Comparison of ENCODE assay signal across 19 mouse cellular contexts in genomic region chr4:95005251-95005830, GRCm38 (mm10). TPM values are rescaled to one million over a fixed set of nuclear protein-coding genes. Genes with fewer than 3 reads are reported as not detected.
DNase-seq lines count a peak whose midpoint lies in the region; ATAC-seq and TF ChIP-seq lines count a peak whose summit lies in the region.
"Had no signal": no experiment of that assay in that cellular context is flagged by ENCODE, and none has a peak within 500 bp of the region (broad histone marks: within the 10 kb centered on the region; RNA-seq: fewer than 3 reads in every experiment).

No protein-coding gene starts in this region.

- no peaks in the 10 kb centered on the region for H3K36me3 ChIP-seq in forebrain, embryonic 12.5 days (replicated peaks)
- no peaks in the 10 kb centered on the region for H3K36me3 ChIP-seq in forebrain, embryonic 11.5 days (ENCODE audit: control insufficient read depth, insufficient read depth, low read length)
- H3K36me3 ChIP-seq in liver, embryonic 15.5 days (replicated peaks) = no peaks in the 10 kb centered on the region
- no peaks in the 10 kb centered on the region for H3K36me3 ChIP-seq in liver, embryonic 11.5 days (ENCODE audit: control insufficient read depth, insufficient read depth, low read length)
- H3K36me3 ChIP-seq: embryonic facial prominence, embryonic 13.5 days; heart, embryonic 12.5 days; hindbrain, embryonic 10.5 days had no signal

- ATAC-seq in forebrain, embryonic 12.5 days (ENCODE audit: low FRiP score) = 0 out of 2 replicates have a peak, but pooled peaks have one; percentile 39
- ATAC-seq in forebrain, embryonic 11.5 days (replicated peaks; ENCODE audit: low FRiP score) = no peak
- 0 out of 2 replicates have a peak, but pooled peaks have one; percentile 12 for ATAC-seq in liver, embryonic 15.5 days (ENCODE audit: insufficient read depth)
- no peak for ATAC-seq in liver, embryonic 11.5 days (replicated peaks; ENCODE audit: low FRiP score)
- ATAC-seq in Patski = peak; percentile 48
- ATAC-seq: forebrain, embryonic 14.5 days had no signal

- in situ Hi-C loops in Patski (cut with MboI; ENCODE audit: low pct_unique_long_range_greater_than_20kb) = loop anchor here (5.0 to 10.0 kb wide), 5 partner anchors 47 to 1677 kb away; partner anchors contain the start of gene Jun

- H3K4me3 ChIP-seq in forebrain, embryonic 12.5 days (replicated peaks) = no peak overlapping the region
- H3K4me3 ChIP-seq in forebrain, embryonic 11.5 days (ENCODE audit: low read depth, low read length) = no peak overlapping the region
- no peak overlapping the region for H3K4me3 ChIP-seq in liver, embryonic 15.5 days (replicated peaks)
- H3K4me3 ChIP-seq in liver, embryonic 11.5 days (ENCODE audit: low read depth, low read length) = no peak overlapping the region
- H3K4me3 ChIP-seq: embryonic facial prominence, embryonic 13.5 days; gastrocnemius, adult 2 months; heart, embryonic 12.5 days; hindbrain, embryonic 10.5 days had no signal

- no peak for DNase-seq in forebrain, embryonic 11.5 days (ENCODE audit: low spot score)
- no peak for DNase-seq in liver, embryonic 11.5 days (ENCODE audit: low spot score)
- DNase-seq in Patski (ENCODE audit: low read depth, low spot score) = peak; percentile 51
- DNase-seq in retina, postnatal 1 day = peak; percentile 51
- no peak for DNase-seq in gastrocnemius, postnatal 36 days
- DNase-seq: adrenal gland, adult 2 months; adrenal gland, postnatal 25 days; cerebellum, adult 18-20 months; cerebellum, adult 9-11 months; cerebellum, postnatal 36 days; gastrocnemius, adult 2 months had no signal

- H3K4me1 ChIP-seq in forebrain, embryonic 12.5 days = no peaks in the 10 kb centered on the region
- peaks cover 2% of the 10 kb centered on the region; the same call in 1 of the 2 replicates for H3K4me1 ChIP-seq in forebrain, embryonic 11.5 days (replicated peaks; ENCODE audit: control insufficient read depth, insufficient read depth, low read length)
- no peaks in the 10 kb centered on the region for H3K4me1 ChIP-seq in liver, embryonic 15.5 days (replicated peaks)
- H3K4me1 ChIP-seq in liver, embryonic 11.5 days (replicated peaks; ENCODE audit: control insufficient read depth, insufficient read depth, low read length) = no peaks in the 10 kb centered on the region
- H3K4me1 ChIP-seq: embryonic facial prominence, embryonic 13.5 days; heart, embryonic 12.5 days; hindbrain, embryonic 10.5 days had no signal

- intact Hi-C loops in gastrocnemius, postnatal 36 days (cut with DNase I) = loop anchor here (5.0 kb wide), 1 partner anchor 42 kb away; no protein-coding TSS in a partner anchor

- no peak overlapping the region for H3K9ac ChIP-seq in forebrain, embryonic 12.5 days
- H3K9ac ChIP-seq in forebrain, embryonic 11.5 days (ENCODE audit: low read length) = no peak overlapping the region
- H3K9ac ChIP-seq in liver, embryonic 15.5 days = no peak overlapping the region
- H3K9ac ChIP-seq in liver, embryonic 11.5 days (ENCODE audit: low read depth, low read length) = no peak overlapping the region
- H3K9ac ChIP-seq: embryonic facial prominence, embryonic 13.5 days; heart, embryonic 12.5 days; hindbrain, embryonic 14.5 days had no signal

- H3K27ac ChIP-seq in forebrain, embryonic 12.5 days = no peak overlapping the region
- no peak overlapping the region for H3K27ac ChIP-seq in forebrain, embryonic 11.5 days (ENCODE audit: low read depth, low read length)
- no peak overlapping the region for H3K27ac ChIP-seq in liver, embryonic 15.5 days (replicated peaks)
- H3K27ac ChIP-seq in liver, embryonic 11.5 days (ENCODE audit: low read depth, low read length) = no peak overlapping the region
- H3K27ac ChIP-seq: embryonic facial prominence, embryonic 13.5 days; gastrocnemius, adult 2 months; hindbrain, embryonic 10.5 days; hindbrain, embryonic 14.5 days had no signal

- 66% methylated on average over 6 of the region's 6 CpGs for WGBS in forebrain, embryonic 12.5 days
- WGBS in forebrain, embryonic 11.5 days = 70% methylated on average over 6 of the region's 6 CpGs
- 56% methylated on average over 6 of the region's 6 CpGs for WGBS in liver, embryonic 15.5 days (ENCODE audit: insufficient replicate concordance)
- WGBS in liver, embryonic 11.5 days = 69% methylated on average over 6 of the region's 6 CpGs

- POLR2A ChIA-PET in Patski (lab: Charles Lee) = no interaction called here

- no peak for TF ChIP-seq CTCF in Patski (IDR thresholded peaks at IDR 0.05)

- H3K4me2 ChIP-seq in forebrain, embryonic 12.5 days = no peak overlapping the region
- H3K4me2 ChIP-seq in forebrain, embryonic 11.5 days (ENCODE audit: low read depth, low read length, severe bottlenecking) = no peak overlapping the region
- no peak overlapping the region; the same call in 1 of the 2 replicates for H3K4me2 ChIP-seq in liver, embryonic 15.5 days
- no peak overlapping the region for H3K4me2 ChIP-seq in liver, embryonic 11.5 days
- H3K4me2 ChIP-seq: embryonic facial prominence, embryonic 13.5 days; heart, embryonic 12.5 days; hindbrain, embryonic 14.5 days had no signal

- CTCF ChIA-PET in Patski (lab: Charles Lee) = no interaction called here

- no peaks in the 10 kb centered on the region for H3K27me3 ChIP-seq in forebrain, embryonic 12.5 days
- no peaks in the 10 kb centered on the region for H3K27me3 ChIP-seq in forebrain, embryonic 11.5 days (ENCODE audit: control insufficient read depth, insufficient read depth, low read length)
- H3K27me3 ChIP-seq in liver, embryonic 15.5 days = no peaks in the 10 kb centered on the region
- H3K27me3 ChIP-seq in liver, embryonic 11.5 days (replicated peaks; ENCODE audit: control insufficient read depth, insufficient read depth, low read length) = no peaks in the 10 kb centered on the region
- H3K27me3 ChIP-seq in Patski = no peaks in the 10 kb centered on the region
- H3K27me3 ChIP-seq: CH12.LX; heart, embryonic 12.5 days had no signal

- no peaks in the 10 kb centered on the region for H3K9me3 ChIP-seq in forebrain, embryonic 12.5 days
- no peaks in the 10 kb centered on the region for H3K9me3 ChIP-seq in forebrain, embryonic 11.5 days (ENCODE audit: control insufficient read depth, low read length)
- H3K9me3 ChIP-seq in liver, embryonic 15.5 days (replicated peaks) = no peaks in the 10 kb centered on the region
- H3K9me3 ChIP-seq in liver, embryonic 11.5 days (ENCODE audit: control insufficient read depth, low read length) = no peaks in the 10 kb centered on the region
- H3K9me3 ChIP-seq: embryonic facial prominence, embryonic 13.5 days; heart, embryonic 12.5 days; hindbrain, embryonic 10.5 days had no signal

RNA-seq across cellular contexts. Expression of gene Mysm1, which starts 26.4 kb away (rescaled TPM):
- polyA plus RNA-seq in forebrain, embryonic 12.5 days (2016; fragmentation: Nextera tagmentation; extraction: Ambion mirVana) = 33.6 and 34.8 TPM in 2 replicates
- 28.8 and 30.7 TPM in 2 replicates for polyA plus RNA-seq in forebrain, embryonic 11.5 days (2014; fragmentation: Nextera tagmentation; extraction: Ambion mirVana)
- 6.4 and 8.7 TPM in 2 replicates for polyA plus RNA-seq in liver, embryonic 15.5 days (2015; fragmentation: Nextera tagmentation; extraction: Ambion mirVana)
- polyA plus RNA-seq in liver, embryonic 11.5 days (2014; fragmentation: Nextera tagmentation; extraction: Ambion mirVana) = 19.2 and 19.4 TPM in 2 replicates
- 13.3 TPM for polyA plus RNA-seq in Patski (2021)
- total RNA-seq in gastrocnemius, postnatal 36 days (2021) = 1 to 10 TPM; 7.2 to 9.6 TPM

RNA-seq across cellular contexts. Expression of gene Jun, which starts 46.7 kb away (rescaled TPM):
- polyA plus RNA-seq in forebrain, embryonic 12.5 days (2016; fragmentation: Nextera tagmentation; extraction: Ambion mirVana) = 101 and 107 TPM in 2 replicates
- 60.7 and 62.7 TPM in 2 replicates for polyA plus RNA-seq in forebrain, embryonic 11.5 days (2014; fragmentation: Nextera tagmentation; extraction: Ambion mirVana)
- 5.9 and 7.6 TPM in 2 replicates for polyA plus RNA-seq in liver, embryonic 15.5 days (2015; fragmentation: Nextera tagmentation; extraction: Ambion mirVana)
- polyA plus RNA-seq in liver, embryonic 11.5 days (2014; fragmentation: Nextera tagmentation; extraction: Ambion mirVana) = 16.4 and 20.7 TPM in 2 replicates
- polyA plus RNA-seq in Patski (2021) = 122 TPM
- 10 to 100 TPM; 66.8 to 95.2 TPM for total RNA-seq in gastrocnemius, postnatal 36 days (2021)

Comparison
In these comparisons a context has a peak if more than half of its experiments do, and no peak if none do; other contexts are left out.
1. ATAC-seq: peak in forebrain, embryonic 12.5 days (single experiment), liver, embryonic 15.5 days (single experiment) and Patski (single experiment); none in forebrain, embryonic 11.5 days (single experiment) and liver, embryonic 11.5 days (single experiment).
2. DNase-seq: peak in Patski (single experiment) and retina, postnatal 1 day (single experiment); none in forebrain, embryonic 11.5 days (single experiment), liver, embryonic 11.5 days (single experiment) and gastrocnemius, postnatal 36 days (0 of 2).